In the genomic region with DNA sequence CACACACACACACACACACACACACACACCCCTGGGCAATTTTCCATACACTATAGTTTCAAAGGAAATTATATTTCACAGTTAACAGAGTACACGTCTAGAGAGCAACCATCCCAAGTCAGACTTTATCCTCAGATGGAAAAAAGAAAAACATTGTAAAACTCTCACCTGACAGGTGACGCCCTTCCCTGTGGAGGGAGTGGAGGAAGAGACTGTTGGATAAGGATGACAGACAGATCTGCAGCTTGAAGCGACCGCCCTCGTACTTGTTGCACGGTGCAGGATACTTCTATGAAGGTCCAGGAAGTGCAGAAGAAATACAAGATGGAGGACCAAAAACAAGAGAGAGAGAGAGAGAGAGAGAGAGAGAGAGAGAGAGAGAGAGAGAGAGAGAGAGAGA, we compare ENCODE assay signal across 19 mouse cellular contexts. TPM values are rescaled to one million over a fixed set of nuclear protein-coding genes. Genes with fewer than 3 reads are reported as not detected.
DNase-seq lines count a peak whose midpoint lies in the region; ATAC-seq and TF ChIP-seq lines count a peak whose summit lies in the region.
"Had no signal": no experiment of that assay in that cellular context is flagged by ENCODE, and none has a peak within 500 bp of the region (broad histone marks: within the 10 kb centered on the region; RNA-seq: fewer than 3 reads in every experiment).

No protein-coding gene starts in this region.

- no peak overlapping the region for H3K9ac ChIP-seq in lung, postnatal 0 days (replicated peaks; ENCODE audit: low read depth)
- no peak overlapping the region for H3K9ac ChIP-seq in intestine, embryonic 16.5 days (ENCODE audit: low read depth, low read length)
- H3K9ac ChIP-seq: forebrain, postnatal 0 days; hindbrain, embryonic 12.5 days; hindbrain, embryonic 15.5 days had no signal

- peak overlapping the region; percentile 63 for H3K27ac ChIP-seq in lung, postnatal 0 days (ENCODE audit: low read length)
- no peak overlapping the region for H3K27ac ChIP-seq in intestine, embryonic 16.5 days (ENCODE audit: low read length)
- H3K27ac ChIP-seq: hindbrain, embryonic 12.5 days; hindbrain, embryonic 15.5 days had no signal

- no peak for DNase-seq in lung, postnatal 0 days (ENCODE audit: low spot score)
- DNase-seq in lung, postnatal 4 days, result no peak
- peak; percentile 38 for DNase-seq in yolk sac, embryonic 10.5 days (ENCODE audit: low spot score)
- DNase-seq in MN1 (ENCODE audit: low spot score), result no peak
- no peak for DNase-seq in cerebellum, adult 11-12 months
- DNase-seq: B cell, adult 2 months; cerebellum, adult 18-20 months; cerebellum, adult 9-10 months; cerebellum, postnatal 14 days; forebrain, postnatal 0 days; gastrocnemius, adult 2 months; gastrocnemius, postnatal 14 days had no signal

- no peak overlapping the region for H3K4me2 ChIP-seq in lung, postnatal 0 days (replicated peaks; ENCODE audit: low read depth, low read length)
- H3K4me2 ChIP-seq in intestine, embryonic 16.5 days (ENCODE audit: low read depth, low read length), result no peak overlapping the region
- H3K4me2 ChIP-seq: heart, embryonic 11.5 days; hindbrain, embryonic 12.5 days; hindbrain, embryonic 15.5 days had no signal

- ATAC-seq in lung, postnatal 0 days, result no peak
- ATAC-seq in intestine, embryonic 16.5 days, result peak; percentile 74
- ATAC-seq: forebrain, embryonic 14.5 days; forebrain, postnatal 0 days had no signal

- H3K4me3 ChIP-seq in lung, postnatal 0 days (ENCODE audit: low read depth, low read length), result no peak overlapping the region
- no peak overlapping the region for H3K4me3 ChIP-seq in intestine, embryonic 16.5 days (ENCODE audit: low read length)
- H3K4me3 ChIP-seq: gastrocnemius, adult 2 months; hindbrain, embryonic 12.5 days; hindbrain, embryonic 15.5 days had no signal

- no peaks in the 10 kb centered on the region for H3K27me3 ChIP-seq in lung, postnatal 0 days (replicated peaks; ENCODE audit: insufficient read depth, low read length)
- H3K27me3 ChIP-seq in intestine, embryonic 16.5 days (replicated peaks; ENCODE audit: control insufficient read depth, insufficient read depth, low read length), result no peaks in the 10 kb centered on the region
- H3K27me3 ChIP-seq: CH12.LX; hindbrain, embryonic 12.5 days; hindbrain, embryonic 15.5 days had no signal

- 67% methylated on average over 6 of the region's 6 CpGs for WGBS in lung, postnatal 0 days
- WGBS in intestine, embryonic 16.5 days, result 68% methylated on average over 6 of the region's 6 CpGs

- TF ChIP-seq CTCF in lung, postnatal 0 days (IDR thresholded peaks at IDR 0.05), result no peak

- no peak for TF ChIP-seq EP300 in lung, postnatal 0 days (IDR thresholded peaks at IDR 0.05)

- peaks cover 13% of the 10 kb centered on the region; the same call in 1 of the 2 replicates for H3K4me1 ChIP-seq in lung, postnatal 0 days (ENCODE audit: insufficient read depth, low read depth, low read length)
- peaks cover 22% of the 10 kb centered on the region for H3K4me1 ChIP-seq in intestine, embryonic 16.5 days (ENCODE audit: control insufficient read depth, insufficient read depth, low read length)

- no peaks in the 10 kb centered on the region for H3K36me3 ChIP-seq in lung, postnatal 0 days (ENCODE audit: insufficient read depth, low read length)
- no peaks in the 10 kb centered on the region for H3K36me3 ChIP-seq in intestine, embryonic 16.5 days (ENCODE audit: control insufficient read depth, insufficient read depth, low read length)
- H3K36me3 ChIP-seq: hindbrain, embryonic 12.5 days; hindbrain, embryonic 15.5 days had no signal

- no peaks in the 10 kb centered on the region for H3K9me3 ChIP-seq in lung, postnatal 0 days (ENCODE audit: low read length)
- H3K9me3 ChIP-seq in intestine, embryonic 16.5 days (ENCODE audit: control insufficient read depth, low read length), result no peaks in the 10 kb centered on the region
- H3K9me3 ChIP-seq: G1E; hindbrain, embryonic 12.5 days; hindbrain, embryonic 15.5 days had no signal

RNA-seq across cellular contexts. Expression of a gene that starts 8.5 kb away (rescaled TPM):
- 11.9 and 14.7 TPM in 2 replicates for polyA plus RNA-seq in lung, postnatal 0 days (2015; fragmentation: Nextera tagmentation; extraction: Ambion mirVana)
- 5.0 and 5.3 TPM in 2 replicates for polyA plus RNA-seq in intestine, embryonic 16.5 days (2015; fragmentation: Nextera tagmentation; extraction: Ambion mirVana)
